Mouse (Mus musculus): ENCODE data around the gene Crlf3. TPM values are rescaled to one million over a fixed set of nuclear protein-coding genes. Genes with fewer than 3 reads are reported as not detected.
A peak's percentile ranks its signal among the peaks of the same experiment; 100 is the strongest.

Gene Crlf3
- 55.3 and 57.3 TPM in 2 replicates for total RNA-seq (2012; rRNA removed)

DNA sequence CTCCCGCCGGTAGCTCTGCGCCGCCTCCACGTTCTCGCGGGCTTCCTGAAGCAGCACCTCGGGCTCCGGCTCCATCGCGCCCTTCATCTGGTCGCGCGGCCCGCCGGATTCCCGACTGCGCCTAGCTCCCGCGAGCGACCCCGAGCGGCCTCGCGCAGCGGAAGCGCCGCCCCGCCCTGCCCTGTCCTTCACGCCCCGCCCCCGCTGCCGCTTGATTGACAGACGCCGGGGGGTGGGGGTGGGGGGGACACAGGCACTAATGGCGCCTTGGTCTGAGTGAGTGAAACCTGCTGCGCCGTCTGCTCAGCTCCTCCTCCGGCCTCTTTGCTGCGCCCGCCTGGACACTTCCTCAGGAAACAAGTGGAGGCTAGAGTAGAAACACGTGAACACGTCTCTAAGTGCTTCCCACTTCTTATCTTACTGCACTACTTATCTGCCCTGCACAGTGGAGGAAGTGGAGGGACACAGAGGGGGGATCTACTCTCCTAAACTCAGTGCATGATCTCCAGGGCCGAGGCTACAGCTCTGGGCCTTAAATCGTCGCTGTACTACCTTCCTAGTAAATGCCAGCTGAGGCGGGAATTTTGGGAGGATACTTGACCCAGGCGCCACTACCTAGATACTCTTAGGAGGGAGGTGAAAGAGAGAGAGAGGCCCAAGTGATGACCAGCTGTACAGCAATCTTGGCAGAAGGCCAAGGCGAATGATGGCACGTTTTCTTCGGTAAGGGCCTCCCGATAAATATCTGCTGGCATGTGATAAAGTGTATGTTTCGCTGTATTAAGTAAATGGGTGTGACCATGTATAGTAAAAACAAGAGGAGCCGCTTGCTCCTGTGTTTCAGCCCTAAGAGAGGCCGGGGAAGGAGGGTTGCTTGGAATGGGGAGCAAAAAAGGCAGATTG lies at the start of gene Crlf3:
Gene Crlf3 (minus strand): TSS at position 166 of the 903 bp plus-strand sequence.
- peak within 1 kb of the TSS; percentile 99 for H3K9ac ChIP-seq (ENCODE audit: insufficient read depth, low read depth, low read length, poor library complexity, severe bottlenecking)
- DNase-seq (ENCODE audit: low read depth, low spot score), result peak; percentile 89
- H3K36me3 ChIP-seq (ENCODE audit: control insufficient read depth, insufficient read depth, low read length, poor library complexity, severe bottlenecking), result peaks cover 4% of the 10 kb centered on the region; the same call in 1 of the 2 replicates
- peak; percentile 44; the same call in 1 of the 2 replicates for TF ChIP-seq CHD2 (IDR thresholded peaks at IDR 0.05; ENCODE audit: low read depth, low read length)
- no peak for TF ChIP-seq ZC3H11A (IDR thresholded peaks at IDR 0.05; ENCODE audit: borderline replicate concordance, low read depth, low read length)
- peak within 1 kb of the TSS; percentile 91 for H3K27ac ChIP-seq (ENCODE audit: insufficient read depth, low read depth, low read length, poor library complexity, severe bottlenecking)
- in situ Hi-C loops (cut with MboI; ENCODE audit: low sequenced_read_pairs in 2 of 2, unreplicated experiment in 2 of 2), result no loop called here
- H3K4me3 ChIP-seq (ENCODE audit: insufficient read depth in 1 of 2, low read depth in 1 of 2, low read length in 2 of 2, poor library complexity in 1 of 2, severe bottlenecking in 1 of 2), result peak within 1 kb of the TSS; percentile 82 to 99
- no peaks in the 10 kb centered on the region for H3K9me3 ChIP-seq (ENCODE audit: control insufficient read depth, insufficient read depth, low read depth, low read length)
- 0 out of 4 replicates have a peak, but pooled peaks cover 0 to 2% of the 10 kb centered on the region in 2 experiments for H3K4me1 ChIP-seq (ENCODE audit: control insufficient read depth in 2 of 2, insufficient read depth in 2 of 2, low read length in 2 of 2, poor library complexity in 1 of 2)

DNA sequence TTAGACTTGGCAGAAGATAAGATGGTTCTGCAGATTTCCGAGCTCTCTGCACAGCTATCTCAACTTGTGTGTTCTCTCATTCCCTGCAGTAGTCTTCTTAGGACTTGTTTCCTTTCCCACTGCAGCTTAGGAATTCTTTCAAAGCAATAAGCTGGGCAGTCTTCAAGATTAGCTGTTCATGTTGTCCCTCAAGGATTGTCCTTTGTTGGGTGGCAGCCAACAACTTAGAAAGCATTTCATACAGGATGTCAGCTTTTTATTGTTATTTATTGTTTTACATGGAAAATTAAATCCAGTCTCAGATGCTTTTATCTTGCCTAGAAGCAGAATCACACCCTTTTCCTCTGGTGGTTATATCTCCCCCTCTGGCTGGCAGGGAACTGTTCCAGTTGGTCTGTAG lies 35.6 kb upstream of the Crlf3 start:
- TF ChIP-seq CHD2 (IDR thresholded peaks at IDR 0.05; ENCODE audit: low read depth, low read length) (no peak), MAFK (IDR thresholded peaks at IDR 0.05; ENCODE audit: insufficient read depth, low read depth, low read length) (no peak), HCFC1 (IDR thresholded peaks at IDR 0.05; ENCODE audit: borderline replicate concordance, insufficient read depth, low read length) (no peak), ZNF384 (IDR thresholded peaks at IDR 0.05; ENCODE audit: low read depth, low read length) (no peak), ZC3H11A (IDR thresholded peaks at IDR 0.05; ENCODE audit: borderline replicate concordance, low read depth, low read length) (no peak)
- no peak overlapping the region for H3K27ac ChIP-seq (ENCODE audit: insufficient read depth, low read depth, low read length, poor library complexity, severe bottlenecking)
- H3K36me3 ChIP-seq (ENCODE audit: control insufficient read depth, insufficient read depth, low read length, poor library complexity, severe bottlenecking), result peaks cover 10% of the 10 kb centered on the region
- no peak overlapping the region for H3K4me3 ChIP-seq (ENCODE audit: insufficient read depth in 1 of 2, low read depth in 1 of 2, low read length in 2 of 2, poor library complexity in 1 of 2, severe bottlenecking in 1 of 2)
- DNase-seq (ENCODE audit: low read depth, low spot score), result no peak
- no peak overlapping the region for H3K9ac ChIP-seq (ENCODE audit: insufficient read depth, low read depth, low read length, poor library complexity, severe bottlenecking)
- H3K4me1 ChIP-seq (ENCODE audit: control insufficient read depth in 2 of 2, insufficient read depth in 2 of 2, low read length in 2 of 2, poor library complexity in 1 of 2), result no peaks in the 10 kb centered on the region
- in situ Hi-C loops (cut with MboI; ENCODE audit: low sequenced_read_pairs in 2 of 2, unreplicated experiment in 2 of 2), result no loop called here
- no peaks in the 10 kb centered on the region for H3K9me3 ChIP-seq (ENCODE audit: control insufficient read depth, insufficient read depth, low read depth, low read length)

DNA sequence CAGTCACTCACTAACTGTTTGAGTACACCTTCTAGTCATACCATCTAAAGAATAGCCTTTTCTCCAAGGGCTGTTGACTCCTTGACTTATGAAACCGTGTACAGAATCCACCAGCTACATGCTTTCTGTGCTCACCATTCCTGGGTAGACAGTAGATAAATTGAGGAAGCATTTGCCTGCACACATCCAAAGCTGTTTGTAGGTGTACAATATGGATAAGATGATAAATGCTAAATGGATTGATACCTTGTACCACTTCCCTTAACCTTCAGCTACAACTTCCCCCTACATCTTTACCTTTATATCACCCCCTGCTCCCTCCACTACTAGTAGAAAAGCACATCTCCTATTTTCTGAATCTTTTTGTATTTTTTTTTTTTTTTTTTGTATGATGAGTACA lies 23.6 kb upstream of the Crlf3 start:
- in situ Hi-C loops (cut with MboI; ENCODE audit: low sequenced_read_pairs in 2 of 2, unreplicated experiment in 2 of 2), result no loop called here
- no peak overlapping the region for H3K27ac ChIP-seq (ENCODE audit: insufficient read depth, low read depth, low read length, poor library complexity, severe bottlenecking)
- no peak overlapping the region for H3K9ac ChIP-seq (ENCODE audit: insufficient read depth, low read depth, low read length, poor library complexity, severe bottlenecking)
- H3K4me1 ChIP-seq (ENCODE audit: control insufficient read depth in 2 of 2, insufficient read depth in 2 of 2, low read length in 2 of 2, poor library complexity in 1 of 2), result peaks cover 0 to 5% of the 10 kb centered on the region in 2 experiments; a peak in 2 of 4 replicates
- no peak overlapping the region for H3K4me3 ChIP-seq (ENCODE audit: insufficient read depth in 1 of 2, low read depth in 1 of 2, low read length in 2 of 2, poor library complexity in 1 of 2, severe bottlenecking in 1 of 2)
- TF ChIP-seq MAFK (IDR thresholded peaks at IDR 0.05; ENCODE audit: insufficient read depth, low read depth, low read length) (no peak), HCFC1 (IDR thresholded peaks at IDR 0.05; ENCODE audit: borderline replicate concordance, insufficient read depth, low read length) (no peak), ZC3H11A (IDR thresholded peaks at IDR 0.05; ENCODE audit: borderline replicate concordance, low read depth, low read length) (no peak), CHD2 (IDR thresholded peaks at IDR 0.05; ENCODE audit: low read depth, low read length) (no peak), ZNF384 (IDR thresholded peaks at IDR 0.05; ENCODE audit: low read depth, low read length) (no peak)
- DNase-seq (ENCODE audit: low read depth, low spot score), result no peak
- H3K36me3 ChIP-seq (ENCODE audit: control insufficient read depth, insufficient read depth, low read length, poor library complexity, severe bottlenecking), result peaks cover 13% of the 10 kb centered on the region
- no peaks in the 10 kb centered on the region for H3K9me3 ChIP-seq (ENCODE audit: control insufficient read depth, insufficient read depth, low read depth, low read length)

DNA sequence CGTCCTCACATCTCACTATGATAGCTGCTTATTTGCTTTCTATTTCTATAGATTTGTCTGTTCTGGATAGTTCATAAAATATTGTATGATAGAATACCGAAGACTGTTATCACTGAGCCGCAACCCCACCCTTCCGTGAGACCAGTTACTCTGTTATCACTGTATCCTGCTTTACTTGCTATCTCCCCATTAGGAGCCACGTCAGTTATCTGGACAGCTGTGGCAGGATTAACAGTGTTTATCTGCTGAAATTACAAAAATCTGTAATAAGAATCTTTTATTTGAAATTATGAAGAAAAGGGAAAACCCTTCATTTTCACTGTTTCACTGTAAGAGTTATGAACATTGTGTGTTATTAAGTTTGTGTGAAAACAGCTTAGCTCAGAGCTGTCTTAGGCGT lies 20.5 kb upstream of the Crlf3 start:
- DNase-seq (ENCODE audit: low read depth, low spot score), result no peak
- no peak overlapping the region for H3K4me3 ChIP-seq (ENCODE audit: insufficient read depth in 1 of 2, low read depth in 1 of 2, low read length in 2 of 2, poor library complexity in 1 of 2, severe bottlenecking in 1 of 2)
- in situ Hi-C loops (cut with MboI; ENCODE audit: low sequenced_read_pairs in 2 of 2, unreplicated experiment in 2 of 2), result no loop called here
- no peak for TF ChIP-seq HCFC1 (IDR thresholded peaks at IDR 0.05; ENCODE audit: borderline replicate concordance, insufficient read depth, low read length)
- no peak overlapping the region for H3K27ac ChIP-seq (ENCODE audit: insufficient read depth, low read depth, low read length, poor library complexity, severe bottlenecking)
- H3K9ac ChIP-seq (ENCODE audit: insufficient read depth, low read depth, low read length, poor library complexity, severe bottlenecking), result no peak overlapping the region
- H3K9me3 ChIP-seq (ENCODE audit: control insufficient read depth, insufficient read depth, low read depth, low read length), result no peaks in the 10 kb centered on the region
- peaks cover 10% of the 10 kb centered on the region for H3K36me3 ChIP-seq (ENCODE audit: control insufficient read depth, insufficient read depth, low read length, poor library complexity, severe bottlenecking)
- peaks cover 0 to 8% of the 10 kb centered on the region in 2 experiments; a peak in 2 of 4 replicates for H3K4me1 ChIP-seq (ENCODE audit: control insufficient read depth in 2 of 2, insufficient read depth in 2 of 2, low read length in 2 of 2, poor library complexity in 1 of 2)
